Mouse (Mus musculus) liver, adult (tissue): ENCODE results near the gene Polr3c.

ENCODE experiments used
- GATA4 ChIP-seq: IDR thresholded peaks from 2 replicates; pipeline ENCODE4 v1.6.1; 2014; ENCODE audit warnings: mild to moderate bottlenecking, low read length; ENCODE audit not compliant: insufficient replicate concordance

Gene Polr3c

DNA sequence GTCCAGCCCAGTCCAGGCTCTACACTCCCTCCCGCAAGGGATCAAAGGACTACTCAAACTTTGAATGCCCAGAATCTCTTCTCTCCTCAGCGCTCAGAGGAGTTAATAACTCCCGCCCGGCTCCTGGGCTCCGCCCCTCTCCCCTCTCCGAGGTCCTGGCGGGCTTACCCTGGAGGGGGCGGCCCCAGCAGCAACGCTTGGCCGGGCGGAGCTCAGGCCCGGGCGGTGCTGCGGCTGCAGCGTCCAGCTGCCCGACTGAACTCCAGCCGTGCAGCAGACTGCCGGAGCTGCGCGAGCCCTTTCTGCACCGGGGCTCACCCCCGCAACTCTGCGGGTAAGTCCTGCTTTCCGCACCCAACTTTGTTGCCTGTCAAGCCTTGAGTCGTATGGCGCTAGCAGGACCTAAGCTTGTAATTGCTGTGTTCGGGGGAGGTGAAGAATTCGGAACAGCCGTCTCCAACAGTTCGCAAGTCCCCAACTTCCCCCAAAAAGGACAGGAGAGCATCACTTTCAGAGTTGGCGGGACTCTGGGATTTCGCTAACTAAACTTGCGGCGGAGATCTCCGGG, 31.1 kb downstream of the Polr3c start, which contains the start of gene Pias3:
TSS of gene Pias3 (plus strand) at position 187 of the 568 bp plus-strand sequence.
- TF ChIP-seq GATA4: no peak

DNA sequence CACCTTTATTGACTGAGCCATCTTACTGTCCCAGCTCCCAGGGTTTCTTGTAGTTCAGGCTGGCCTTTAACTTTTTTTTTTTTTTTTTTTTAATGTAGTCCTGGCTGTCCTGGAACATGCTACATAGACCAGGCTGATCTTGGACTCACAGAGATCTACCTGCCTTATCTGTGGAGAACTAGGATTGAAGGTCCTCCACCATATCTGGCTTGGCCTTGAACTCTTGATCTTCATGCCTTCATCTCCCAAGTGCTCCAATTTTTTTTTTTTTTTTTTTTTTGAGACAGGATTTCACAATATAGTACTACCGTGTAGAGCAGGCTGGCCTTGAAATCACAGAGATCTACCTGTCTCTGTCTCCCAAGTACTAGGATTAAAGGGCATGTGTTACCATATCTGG, 33.8 kb downstream of the Polr3c start:
- TF ChIP-seq GATA4: no peak

DNA sequence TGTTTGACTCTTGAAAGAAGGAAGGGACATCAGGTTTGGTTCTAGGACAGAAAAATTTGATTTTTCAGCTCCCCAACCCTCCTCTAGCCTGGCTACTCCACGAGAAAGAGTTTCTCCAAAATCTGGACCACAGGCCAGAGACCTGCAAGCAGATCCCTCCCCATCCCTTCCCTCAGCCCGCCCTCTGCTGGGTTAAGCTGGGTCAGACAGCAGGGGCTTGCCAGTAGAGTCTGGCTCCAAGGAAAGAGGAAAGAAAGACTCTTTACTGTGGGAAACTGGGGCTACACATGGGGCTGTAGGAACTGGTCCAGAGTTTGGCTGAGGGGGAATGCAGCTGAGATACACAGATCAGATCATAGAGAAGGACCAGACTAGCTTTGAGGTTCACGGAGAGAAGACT, 34.9 kb downstream of the Polr3c start:
- no peak for TF ChIP-seq GATA4

DNA sequence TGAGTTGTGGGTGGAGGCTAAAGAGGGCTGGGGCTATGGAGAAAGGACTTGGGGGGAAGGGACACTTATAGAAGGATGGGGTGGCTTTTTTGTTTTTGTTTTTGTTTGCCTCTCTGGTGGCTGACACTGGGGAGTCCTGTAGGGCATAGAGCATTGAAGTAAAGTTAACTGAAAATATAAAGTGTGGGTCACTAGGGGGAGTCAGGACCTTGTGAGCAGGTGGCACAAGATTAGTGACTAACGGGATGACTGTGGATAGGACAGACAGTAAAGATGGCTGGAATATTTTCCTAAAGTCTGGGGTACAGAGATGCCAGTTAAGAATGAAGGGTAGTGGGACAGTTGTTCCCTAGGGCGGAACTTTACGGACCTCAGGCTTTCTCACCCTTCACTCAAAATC, 37.1 kb downstream of the Polr3c start:
- TF ChIP-seq GATA4: no peak

DNA sequence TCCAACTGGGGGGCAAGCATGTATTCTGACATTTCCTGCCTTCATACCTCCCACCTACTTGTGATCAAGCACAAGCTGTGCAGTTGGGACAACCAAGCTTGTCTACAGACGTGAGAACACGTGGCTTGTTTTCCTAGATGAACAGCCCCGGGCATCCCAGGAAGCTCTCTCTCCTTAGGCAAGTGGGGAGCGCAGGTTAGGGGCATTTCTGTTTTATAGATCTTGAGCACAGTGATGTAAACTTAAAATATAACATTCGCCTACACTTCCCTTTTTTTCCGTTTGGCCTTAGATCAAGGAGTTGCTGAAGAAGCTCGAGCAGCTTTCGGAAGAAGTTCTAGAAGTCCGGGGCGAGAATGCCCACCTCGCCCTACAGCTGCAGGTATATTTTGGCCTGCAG, 38.6 kb downstream of the Polr3c start:
- TF ChIP-seq GATA4: no peak

DNA sequence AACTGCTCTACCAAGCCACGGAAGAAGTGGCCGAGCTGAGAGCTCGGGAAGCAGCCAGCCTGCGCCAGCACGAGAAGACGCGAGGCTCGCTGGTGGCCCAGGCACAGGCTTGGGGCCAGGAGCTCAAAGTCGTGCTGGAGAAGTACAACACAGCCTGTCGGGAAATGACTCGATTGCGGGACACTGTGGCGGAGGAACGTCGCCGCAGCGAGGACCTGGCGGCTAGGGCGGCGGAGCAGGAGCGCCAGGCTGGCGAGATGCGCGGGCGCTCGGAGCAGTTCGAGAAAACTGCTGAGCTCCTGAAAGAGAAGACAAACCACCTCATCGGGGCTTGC, 42.6 kb downstream of the Polr3c start:
- no peak for TF ChIP-seq GATA4

DNA sequence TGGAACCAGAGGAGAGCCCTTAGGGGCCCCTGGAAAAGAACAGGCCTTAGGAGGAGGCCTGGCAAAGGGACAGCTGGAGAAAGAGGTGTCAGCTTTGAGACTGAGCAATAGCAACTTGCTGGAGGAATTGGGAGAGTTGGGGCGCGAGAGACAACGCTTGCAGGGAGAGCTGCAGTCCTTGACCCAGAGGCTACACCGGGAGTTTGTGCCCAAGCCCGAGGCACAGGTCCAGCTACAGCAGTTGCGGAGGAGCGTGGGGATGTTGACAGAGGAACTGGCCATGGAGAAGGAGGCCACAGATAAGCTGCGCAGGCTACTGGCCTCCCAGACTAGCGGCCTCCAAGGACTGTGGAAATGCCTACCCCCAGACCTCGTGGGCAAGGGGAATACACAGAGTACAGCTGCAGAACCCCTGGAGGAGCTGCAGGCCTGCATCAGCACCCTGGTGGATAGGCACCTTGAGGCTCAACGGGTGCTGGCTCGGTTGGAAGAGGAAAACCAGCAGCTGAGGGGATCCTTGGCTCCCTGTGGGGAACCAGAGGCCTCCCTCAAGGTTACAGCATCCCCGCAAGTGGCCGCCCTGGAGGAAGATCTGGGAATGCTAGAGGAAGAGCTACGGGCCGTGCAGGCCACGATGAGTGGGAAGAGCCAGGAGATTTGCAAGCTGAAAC, 43.1 kb downstream of the Polr3c start:
- no peak for TF ChIP-seq GATA4

DNA sequence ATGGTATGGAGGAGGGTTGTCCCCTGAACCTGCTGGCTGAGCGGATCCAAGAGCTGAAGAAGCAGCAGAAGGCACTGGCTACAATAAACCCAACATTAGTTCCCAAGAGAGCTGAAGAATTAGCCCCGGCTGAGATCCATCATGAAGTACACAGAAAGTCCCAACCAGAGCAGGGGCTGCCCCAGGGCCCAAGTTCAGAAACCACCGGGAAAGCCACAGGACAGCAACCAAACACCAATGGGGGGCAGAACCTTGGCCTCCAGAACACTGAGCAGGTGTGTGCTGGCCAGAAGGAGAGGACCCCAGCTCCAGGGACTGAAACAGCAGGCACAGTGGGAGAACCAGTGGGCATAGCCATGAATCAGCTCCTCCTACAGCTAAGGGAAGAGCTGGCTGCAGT, 43.9 kb downstream of the Polr3c start:
- TF ChIP-seq GATA4: no peak

DNA sequence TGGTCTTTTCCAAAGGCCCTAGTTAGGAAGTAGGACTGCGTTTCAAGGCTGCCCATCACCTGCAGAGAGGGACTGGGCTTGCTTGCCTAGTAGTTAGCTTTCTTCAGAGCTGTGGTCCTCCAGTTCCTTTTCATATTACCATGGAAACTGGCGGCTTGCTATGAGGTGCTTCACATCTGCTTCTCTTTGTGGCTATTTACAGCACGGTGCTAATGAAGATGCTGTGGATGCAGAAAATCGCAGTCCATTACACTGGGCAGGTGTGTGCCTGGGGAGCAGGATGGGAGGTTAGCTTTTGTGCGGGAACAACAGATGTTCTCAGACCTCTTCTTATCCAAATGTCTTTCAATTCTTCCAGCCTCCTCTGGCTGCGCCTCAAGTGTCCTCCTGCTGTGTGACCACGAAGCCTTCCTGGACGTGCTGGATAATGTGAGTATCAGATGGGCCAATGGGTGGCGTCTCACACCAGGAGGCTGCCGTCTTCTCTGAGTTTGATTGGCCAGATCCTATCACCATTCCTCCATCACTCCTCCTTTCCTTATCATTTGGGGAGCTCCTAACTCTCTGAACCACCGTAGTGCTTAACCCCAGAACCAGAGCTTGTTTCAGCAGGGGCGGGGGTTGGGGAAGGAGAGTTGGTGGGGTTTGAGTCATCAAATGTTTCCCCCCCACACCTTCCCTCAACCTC, 47.0 kb downstream of the Polr3c start:
- TF ChIP-seq GATA4: no peak

DNA sequence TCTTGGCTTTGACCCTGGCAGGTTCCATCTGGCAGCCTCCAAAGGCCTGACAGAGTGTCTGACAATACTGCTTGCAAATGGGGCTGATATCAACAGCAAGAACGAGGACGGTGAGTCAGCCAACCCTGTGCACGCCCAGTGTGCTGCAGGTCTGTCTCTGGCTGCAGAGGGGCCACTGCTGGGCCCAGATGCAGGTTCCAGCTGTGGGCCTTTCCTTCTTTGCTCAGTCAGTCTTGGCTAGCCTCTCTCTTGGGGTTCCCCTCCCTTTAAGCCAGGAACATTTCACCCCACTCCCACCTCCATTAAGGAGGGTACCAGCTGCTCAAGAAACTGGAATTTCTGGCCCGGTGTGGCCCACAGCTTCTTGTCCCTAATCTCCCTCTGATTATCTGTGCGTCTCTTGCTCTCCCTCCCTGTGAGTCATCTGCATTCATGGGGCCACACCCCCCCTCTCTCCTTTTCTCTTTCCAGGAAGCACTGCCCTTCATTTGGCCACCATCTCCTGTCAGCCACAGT, 48.2 kb downstream of the Polr3c start:
- TF ChIP-seq GATA4: no peak

DNA sequence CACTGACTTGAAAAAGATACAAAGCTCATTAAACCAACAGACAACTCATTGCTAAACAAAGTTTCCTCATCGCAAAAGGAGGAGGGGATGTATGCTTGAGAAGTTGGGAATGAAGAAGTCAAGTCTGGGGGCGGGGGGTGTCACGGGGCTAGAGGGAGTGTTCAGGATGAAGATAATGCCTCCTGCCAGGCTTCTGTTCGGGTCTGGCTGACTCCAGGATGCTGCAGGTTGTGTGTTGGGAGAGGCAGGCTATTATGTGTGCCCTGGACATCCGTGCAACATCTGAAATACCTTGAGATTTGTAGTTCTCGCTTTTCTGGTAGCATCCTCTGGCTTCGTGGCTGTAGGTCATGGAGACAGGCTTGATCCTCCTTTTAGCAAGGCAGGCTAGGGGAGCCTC, 49.0 kb downstream of the Polr3c start:
- no peak for TF ChIP-seq GATA4

DNA sequence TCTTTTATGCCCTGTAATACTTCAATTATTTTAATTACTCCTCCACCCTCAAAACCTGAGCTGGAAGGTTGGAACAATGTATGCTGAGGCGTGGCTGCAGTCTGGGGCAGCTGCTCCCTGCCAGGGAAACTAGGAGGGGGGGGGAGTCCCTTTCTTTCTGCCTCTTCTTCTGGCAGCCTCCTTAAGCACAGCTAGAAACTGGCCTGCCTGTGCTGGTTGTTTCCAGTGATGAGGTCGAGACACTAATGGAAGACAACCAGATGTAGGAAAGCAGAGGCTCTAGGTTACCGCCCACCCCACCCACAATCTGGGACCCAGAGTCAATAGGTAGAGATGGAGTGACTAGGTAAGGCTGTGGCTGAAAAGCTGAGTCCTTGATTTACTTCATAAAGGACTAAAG, 51.7 kb downstream of the Polr3c start:
- no peak for TF ChIP-seq GATA4

DNA sequence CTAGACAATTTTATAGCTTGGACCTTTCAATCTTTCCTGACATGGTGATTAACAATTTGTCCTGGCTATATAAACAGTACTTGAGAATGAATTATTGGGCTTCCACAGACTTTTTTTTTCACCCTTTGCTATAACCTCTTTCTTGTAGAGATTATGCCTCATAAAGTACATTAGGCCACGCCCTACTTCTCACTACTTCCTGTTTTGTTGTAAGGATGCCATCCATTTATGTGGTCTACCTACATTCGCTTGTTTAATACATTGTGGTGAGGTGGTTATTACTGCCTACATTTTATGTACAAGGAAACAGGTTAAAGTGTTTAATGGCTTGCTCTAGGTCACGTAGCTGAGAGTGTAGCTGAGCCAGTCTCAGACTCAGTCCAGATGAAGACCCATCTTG, 52.3 kb downstream of the Polr3c start:
- TF ChIP-seq GATA4: no peak

DNA sequence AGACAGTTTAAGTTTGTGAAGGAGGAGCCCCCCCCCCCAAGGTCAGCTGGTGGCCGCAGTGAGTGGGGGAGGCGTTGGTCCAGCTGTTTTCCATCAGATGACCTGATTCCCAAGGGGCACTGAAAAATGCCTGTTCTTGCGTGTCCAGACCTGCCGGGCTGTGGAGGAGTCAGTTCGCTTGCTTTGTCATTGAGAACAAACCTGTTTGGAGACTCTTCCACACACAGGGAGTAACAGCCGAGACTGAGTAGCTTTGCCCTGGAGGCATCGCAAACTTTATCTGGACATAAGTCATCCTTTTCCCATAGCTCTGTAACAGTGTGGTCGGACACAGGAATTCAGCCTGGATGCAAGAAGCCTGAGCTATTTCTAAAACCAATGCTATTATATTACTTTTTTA, 53.0 kb downstream of the Polr3c start:
- TF ChIP-seq GATA4: no peak

DNA sequence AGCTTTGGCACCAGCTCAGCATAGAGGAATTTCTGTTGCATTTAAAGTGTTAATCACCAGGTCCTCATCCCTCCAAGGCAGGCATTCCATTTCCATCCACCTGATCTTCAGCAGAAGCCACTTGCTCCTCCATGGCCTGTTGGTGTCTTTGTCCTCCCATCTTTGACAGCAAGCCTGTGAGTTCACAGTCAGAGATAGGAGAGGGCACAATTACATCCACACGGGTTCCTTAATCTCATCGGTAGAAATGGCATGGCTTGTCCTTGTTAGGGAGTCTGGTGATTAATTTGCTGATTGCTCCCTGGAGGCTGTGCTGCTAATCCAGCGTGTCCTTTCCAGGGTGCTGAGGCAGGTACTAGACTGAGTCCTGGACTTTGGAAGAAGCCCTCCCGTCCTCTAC, 53.9 kb downstream of the Polr3c start:
- TF ChIP-seq GATA4: no peak

DNA sequence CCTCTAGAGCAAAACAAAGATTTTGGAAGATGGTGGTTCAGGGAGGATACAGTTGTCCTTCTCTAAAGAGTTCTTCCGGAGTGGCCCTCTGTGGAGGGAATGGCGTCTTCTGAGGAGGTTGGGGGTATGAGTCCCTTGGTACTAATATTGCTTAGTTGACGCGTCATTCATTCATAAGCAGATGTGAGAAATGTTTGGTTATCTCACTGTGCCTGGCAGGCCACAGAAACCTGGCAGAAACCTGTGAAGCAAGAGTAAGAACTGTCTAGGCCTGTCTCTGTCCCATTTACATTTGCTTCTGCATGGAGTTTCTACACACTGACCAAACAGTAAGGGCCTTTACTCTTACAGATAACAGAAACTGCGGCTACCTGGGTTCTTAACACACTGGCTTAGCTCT, 55.9 kb downstream of the Polr3c start:
- TF ChIP-seq GATA4: no peak
